In the genomic region with DNA sequence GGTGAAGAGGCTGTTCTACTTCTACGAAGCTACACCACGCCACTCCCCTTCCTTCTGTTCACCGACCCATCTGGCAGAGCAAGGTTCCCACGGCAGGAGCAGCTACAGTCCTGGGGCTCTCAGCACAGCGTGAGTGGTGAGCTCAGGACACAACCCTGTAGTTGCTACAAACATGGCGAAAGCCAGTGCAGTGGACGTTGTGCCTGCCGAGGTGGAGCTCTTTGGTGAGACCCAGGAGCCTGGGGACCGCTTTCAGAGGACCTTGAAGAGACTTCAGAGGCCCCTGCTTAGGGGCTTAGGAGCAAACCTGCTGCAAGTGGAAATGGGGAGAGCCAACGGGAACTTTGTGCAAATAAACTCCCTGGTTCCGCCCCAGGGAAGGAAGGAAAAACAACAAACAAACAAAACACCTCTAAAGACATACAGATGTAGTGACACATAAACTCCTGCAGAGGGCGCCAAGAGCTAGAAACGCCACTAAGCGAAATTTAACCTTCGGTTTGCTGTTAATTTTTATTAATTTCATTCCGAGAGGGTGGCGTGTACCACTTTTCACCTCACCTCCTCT, we compare ENCODE assay signal across 9 mouse cellular contexts. TPM values are rescaled to one million over a fixed set of nuclear protein-coding genes. Genes with fewer than 3 reads are reported as not detected.
A peak's percentile ranks its signal among the peaks of the same experiment; 100 is the strongest.
DNase-seq lines count a peak whose midpoint lies in the region; ATAC-seq and TF ChIP-seq lines count a peak whose summit lies in the region.
"Had no signal": no experiment of that assay in that cellular context is flagged by ENCODE, and none has a peak within 500 bp of the region (broad histone marks: within the 10 kb centered on the region; RNA-seq: fewer than 3 reads in every experiment).

No protein-coding gene starts in this region.

- ATAC-seq in G1E (ENCODE audit: extremely low read depth, insufficient number of reproducible peaks, low FRiP score, poor library complexity, severe bottlenecking) = no peak
- no peak for ATAC-seq in embryonic facial prominence, embryonic 11.5 days (replicated peaks; ENCODE audit: insufficient number of reproducible peaks, low FRiP score, low TSS enrichment, low read depth)
- peak; percentile 48; the same call in 1 of the 2 replicates for ATAC-seq in hindbrain, embryonic 14.5 days (ENCODE audit: low FRiP score)
- peak; percentile 30 for ATAC-seq in liver, embryonic 13.5 days (ENCODE audit: low read depth)
- ATAC-seq in neural tube, embryonic 11.5 days (ENCODE audit: insufficient read depth, low FRiP score, low TSS enrichment) = no peak

- no peak overlapping the region for H3K27ac ChIP-seq in embryonic facial prominence, embryonic 11.5 days (replicated peaks; ENCODE audit: low read depth, low read length)
- H3K27ac ChIP-seq in hindbrain, embryonic 14.5 days = no peak overlapping the region
- peak overlapping the region; percentile 99 for H3K27ac ChIP-seq in liver, embryonic 13.5 days
- no peak overlapping the region for H3K27ac ChIP-seq in neural tube, embryonic 11.5 days (ENCODE audit: low read depth, low read length)

- H3K4me1 ChIP-seq in G1E (ENCODE audit: insufficient read depth, low read depth, low read length) = peaks cover 24% of the 10 kb centered on the region
- no peaks in the 10 kb centered on the region for H3K4me1 ChIP-seq in embryonic facial prominence, embryonic 11.5 days (ENCODE audit: control insufficient read depth, insufficient read depth, low read length)
- no peaks in the 10 kb centered on the region for H3K4me1 ChIP-seq in hindbrain, embryonic 14.5 days (replicated peaks; ENCODE audit: control insufficient read depth, insufficient read depth, low read length)
- peaks cover 84% of the 10 kb centered on the region for H3K4me1 ChIP-seq in liver, embryonic 13.5 days (replicated peaks)
- no peaks in the 10 kb centered on the region for H3K4me1 ChIP-seq in neural tube, embryonic 11.5 days (ENCODE audit: control insufficient read depth, insufficient read depth, low read length)

- peaks cover 24% of the 10 kb centered on the region for H3K27me3 ChIP-seq in G1E (ENCODE audit: insufficient read depth, low read length)
- H3K27me3 ChIP-seq in embryonic facial prominence, embryonic 11.5 days (ENCODE audit: control insufficient read depth, insufficient read depth, low read length) = no peaks in the 10 kb centered on the region
- H3K27me3 ChIP-seq in hindbrain, embryonic 14.5 days (ENCODE audit: control insufficient read depth, insufficient read depth, low read length) = no peaks in the 10 kb centered on the region
- H3K27me3 ChIP-seq in liver, embryonic 13.5 days = no peaks in the 10 kb centered on the region
- no peaks in the 10 kb centered on the region for H3K27me3 ChIP-seq in neural tube, embryonic 11.5 days (ENCODE audit: control insufficient read depth, insufficient read depth, low read length)

- H3K4me3 ChIP-seq in G1E (ENCODE audit: low read depth, low read length) = peak overlapping the region; percentile 61; the same call in 1 of the 2 replicates
- H3K4me3 ChIP-seq in embryonic facial prominence, embryonic 11.5 days (ENCODE audit: low read depth, low read length) = peak overlapping the region; percentile 19
- H3K4me3 ChIP-seq in hindbrain, embryonic 14.5 days (replicated peaks; ENCODE audit: low read length) = peak overlapping the region; percentile 18
- H3K4me3 ChIP-seq in liver, embryonic 13.5 days (replicated peaks) = peak overlapping the region; percentile 47
- H3K4me3 ChIP-seq in neural tube, embryonic 11.5 days (ENCODE audit: low read depth, low read length) = 0 out of 2 replicates have a peak overlapping the region, but pooled peaks have one; percentile 19

- peak overlapping the region; percentile 42 for H3K4me2 ChIP-seq in embryonic facial prominence, embryonic 11.5 days (ENCODE audit: low read depth, low read length)
- H3K4me2 ChIP-seq in hindbrain, embryonic 14.5 days (replicated peaks) = peak overlapping the region; percentile 51
- H3K4me2 ChIP-seq in liver, embryonic 13.5 days = peak overlapping the region; percentile 84
- peak overlapping the region; percentile 36 for H3K4me2 ChIP-seq in neural tube, embryonic 11.5 days (ENCODE audit: low read depth)

- WGBS in embryonic facial prominence, embryonic 11.5 days = 19% methylated on average over 17 of the region's 17 CpGs
- WGBS in hindbrain, embryonic 14.5 days = 19% methylated on average over 17 of the region's 17 CpGs
- 4% methylated on average over 17 of the region's 17 CpGs for WGBS in liver, embryonic 13.5 days (ENCODE audit: insufficient replicate concordance)
- 21% methylated on average over 17 of the region's 17 CpGs for WGBS in neural tube, embryonic 11.5 days

- peak; percentile 43 to 51 for DNase-seq in B cell, adult 2 months
- no peak for DNase-seq in G1E (ENCODE audit: low spot score)
- peak; percentile 68 for DNase-seq in embryonic facial prominence, embryonic 11.5 days (ENCODE audit: low spot score)
- DNase-seq in hindbrain, embryonic 14.5 days (ENCODE audit: low spot score) = peak; percentile 76
- DNase-seq in liver, embryonic 13.5 days = peak; percentile 44
- DNase-seq in neural tube, embryonic 11.5 days (ENCODE audit: low spot score) = peak; percentile 35
- no peak for DNase-seq in layer of hippocampus, postnatal 25 days (ENCODE audit: extremely low spot score in 1 of 2, low spot score in 1 of 2)
- DNase-seq in right cerebral cortex, postnatal 14 days = no peak

- peak; percentile 50; the same call in 1 of the 2 replicates for TF ChIP-seq CTCF in G1E (IDR thresholded peaks at IDR 0.05; ENCODE audit: low read depth, low read length)

- no peaks in the 10 kb centered on the region for H3K9me3 ChIP-seq in G1E (replicated peaks)
- H3K9me3 ChIP-seq in embryonic facial prominence, embryonic 11.5 days (replicated peaks; ENCODE audit: control insufficient read depth, low read length) = no peaks in the 10 kb centered on the region
- H3K9me3 ChIP-seq in hindbrain, embryonic 14.5 days (ENCODE audit: control insufficient read depth, low read length) = no peaks in the 10 kb centered on the region
- no peaks in the 10 kb centered on the region for H3K9me3 ChIP-seq in liver, embryonic 13.5 days (replicated peaks)
- no peaks in the 10 kb centered on the region for H3K9me3 ChIP-seq in neural tube, embryonic 11.5 days (ENCODE audit: control insufficient read depth, low read length)

- H3K36me3 ChIP-seq in G1E (replicated peaks) = no peaks in the 10 kb centered on the region
- H3K36me3 ChIP-seq in embryonic facial prominence, embryonic 11.5 days (replicated peaks; ENCODE audit: control insufficient read depth, insufficient read depth, low read depth, low read length) = no peaks in the 10 kb centered on the region
- no peaks in the 10 kb centered on the region for H3K36me3 ChIP-seq in hindbrain, embryonic 14.5 days (replicated peaks; ENCODE audit: control insufficient read depth, insufficient read depth)
- no peaks in the 10 kb centered on the region for H3K36me3 ChIP-seq in liver, embryonic 13.5 days
- no peaks in the 10 kb centered on the region for H3K36me3 ChIP-seq in neural tube, embryonic 11.5 days (ENCODE audit: control insufficient read depth, insufficient read depth, low read length)

- peak overlapping the region; percentile 53 for H3K9ac ChIP-seq in embryonic facial prominence, embryonic 11.5 days (replicated peaks; ENCODE audit: low read length)
- H3K9ac ChIP-seq in hindbrain, embryonic 14.5 days = peak overlapping the region; percentile 48
- peak overlapping the region; percentile 74 for H3K9ac ChIP-seq in liver, embryonic 13.5 days
- H3K9ac ChIP-seq in neural tube, embryonic 11.5 days (ENCODE audit: low read length) = 0 out of 2 replicates have a peak overlapping the region, but pooled peaks have one; percentile 40

RNA-seq across cellular contexts. Expression of gene Btnl10, which starts 3.2 kb away (rescaled TPM):
- total RNA-seq in G1E (2014; fragmentation: Nextera tagmentation) = 17.5 TPM in 1 of 2 replicates, not detected in the other
- under 0.01 TPM in 1 of 2 replicates, not detected in the other for total RNA-seq in G1E (2017)
- polyA plus RNA-seq in G1E (2012) = not detected in 2 replicates
- 0.04 and 0.10 TPM in 2 replicates for polyA plus RNA-seq in embryonic facial prominence, embryonic 11.5 days (2014; fragmentation: Nextera tagmentation; extraction: Ambion mirVana)
- not detected in 2 replicates for polyA plus RNA-seq in hindbrain, embryonic 14.5 days (2014; fragmentation: Nextera tagmentation; extraction: Ambion mirVana)
- 11.2 and 12.5 TPM in 2 replicates for polyA plus RNA-seq in liver, embryonic 13.5 days (2015; fragmentation: Nextera tagmentation; extraction: Ambion mirVana)
- polyA plus RNA-seq in neural tube, embryonic 11.5 days (2014; fragmentation: Nextera tagmentation; extraction: Ambion mirVana) = not detected in 2 replicates
- not detected for total RNA-seq in layer of hippocampus, postnatal 25 days (2021)
- total RNA-seq: heart, adult 18-20 months had no signal

RNA-seq across cellular contexts. Expression of gene Zfp39, which starts 10.5 kb away (rescaled TPM):
- total RNA-seq in G1E (2014; fragmentation: Nextera tagmentation) (22.0 and 22.6 TPM in 2 replicates), G1E (2017) (5.5 and 7.0 TPM in 2 replicates)
- polyA plus RNA-seq in G1E (2012) = 0.80 and 0.85 TPM in 2 replicates
- polyA plus RNA-seq in embryonic facial prominence, embryonic 11.5 days (2014; fragmentation: Nextera tagmentation; extraction: Ambion mirVana) = 7.6 and 8.3 TPM in 2 replicates
- 8.7 and 9.8 TPM in 2 replicates for polyA plus RNA-seq in hindbrain, embryonic 14.5 days (2014; fragmentation: Nextera tagmentation; extraction: Ambion mirVana)
- 3.7 and 5.4 TPM in 2 replicates for polyA plus RNA-seq in liver, embryonic 13.5 days (2015; fragmentation: Nextera tagmentation; extraction: Ambion mirVana)
- polyA plus RNA-seq in neural tube, embryonic 11.5 days (2014; fragmentation: Nextera tagmentation; extraction: Ambion mirVana) = 6.1 and 7.2 TPM in 2 replicates
- total RNA-seq in layer of hippocampus, postnatal 25 days (2021) = 1 to 10 TPM; 9.2 to 9.3 TPM

RNA-seq across cellular contexts. Expression of gene Rnf187, which starts 24.2 kb away (rescaled TPM):
- total RNA-seq in G1E (2014; fragmentation: Nextera tagmentation) = 55.7 and 55.8 TPM in 2 replicates
- total RNA-seq in G1E (2017) = 72.8 and 106 TPM in 2 replicates
- 225 and 312 TPM in 2 replicates for polyA plus RNA-seq in G1E (2012)
- 315 and 331 TPM in 2 replicates for polyA plus RNA-seq in embryonic facial prominence, embryonic 11.5 days (2014; fragmentation: Nextera tagmentation; extraction: Ambion mirVana)
- 682 and 743 TPM in 2 replicates for polyA plus RNA-seq in hindbrain, embryonic 14.5 days (2014; fragmentation: Nextera tagmentation; extraction: Ambion mirVana)
- polyA plus RNA-seq in liver, embryonic 13.5 days (2015; fragmentation: Nextera tagmentation; extraction: Ambion mirVana) = 125 and 130 TPM in 2 replicates
- 460 and 493 TPM in 2 replicates for polyA plus RNA-seq in neural tube, embryonic 11.5 days (2014; fragmentation: Nextera tagmentation; extraction: Ambion mirVana)
- total RNA-seq in layer of hippocampus, postnatal 25 days (2021) = 100 to 1,000 TPM; 505 to 581 TPM

RNA-seq across cellular contexts. Expression of gene Hist3h2ba, which starts 34.2 kb away (rescaled TPM):
- 2.7 and 23.2 TPM in 2 replicates for total RNA-seq in G1E (2014; fragmentation: Nextera tagmentation)
- total RNA-seq in G1E (2017) = 6.0 and 7.1 TPM in 2 replicates
- 0.20 TPM in 1 of 2 replicates, not detected in the other for polyA plus RNA-seq in G1E (2012)
- polyA plus RNA-seq in embryonic facial prominence, embryonic 11.5 days (2014; fragmentation: Nextera tagmentation; extraction: Ambion mirVana) = 45.1 and 52.2 TPM in 2 replicates
- polyA plus RNA-seq in hindbrain, embryonic 14.5 days (2014; fragmentation: Nextera tagmentation; extraction: Ambion mirVana) = 109 and 138 TPM in 2 replicates
- polyA plus RNA-seq in liver, embryonic 13.5 days (2015; fragmentation: Nextera tagmentation; extraction: Ambion mirVana) = 5.5 and 6.3 TPM in 2 replicates
- polyA plus RNA-seq in neural tube, embryonic 11.5 days (2014; fragmentation: Nextera tagmentation; extraction: Ambion mirVana) = 75.5 and 84.8 TPM in 2 replicates
- 100 to 1,000 TPM in 1 of 2 experiments, 10 to 100 TPM in 1; 99.0 to 107 TPM for total RNA-seq in layer of hippocampus, postnatal 25 days (2021)

RNA-seq across cellular contexts. Expression of gene Hist3h2a, which starts 39.9 kb away (rescaled TPM):
- total RNA-seq in G1E (2014; fragmentation: Nextera tagmentation) (93.3 and 107 TPM in 2 replicates), G1E (2017) (108 and 128 TPM in 2 replicates)
- 6.2 and 13.5 TPM in 2 replicates for polyA plus RNA-seq in G1E (2012)
- polyA plus RNA-seq in embryonic facial prominence, embryonic 11.5 days (2014; fragmentation: Nextera tagmentation; extraction: Ambion mirVana) = 33.0 and 35.0 TPM in 2 replicates
- 86.9 and 94.9 TPM in 2 replicates for polyA plus RNA-seq in hindbrain, embryonic 14.5 days (2014; fragmentation: Nextera tagmentation; extraction: Ambion mirVana)
- polyA plus RNA-seq in liver, embryonic 13.5 days (2015; fragmentation: Nextera tagmentation; extraction: Ambion mirVana) = 12.3 and 13.7 TPM in 2 replicates
- 56.3 and 61.4 TPM in 2 replicates for polyA plus RNA-seq in neural tube, embryonic 11.5 days (2014; fragmentation: Nextera tagmentation; extraction: Ambion mirVana)
- total RNA-seq in layer of hippocampus, postnatal 25 days (2021) = 10 to 100 TPM; 66.0 to 73.9 TPM

Comparison
In these comparisons a context has a peak if more than half of its experiments do, and no peak if none do; other contexts are left out.
1. DNase-seq: peak in B cell, adult 2 months (2 of 2), embryonic facial prominence, embryonic 11.5 days (single experiment), hindbrain, embryonic 14.5 days (single experiment), liver, embryonic 13.5 days (single experiment) and neural tube, embryonic 11.5 days (single experiment); none in G1E (single experiment), layer of hippocampus, postnatal 25 days (0 of 2) and right cerebral cortex, postnatal 14 days (single experiment).
2. ATAC-seq: peak in hindbrain, embryonic 14.5 days (single experiment) and liver, embryonic 13.5 days (single experiment); none in G1E (single experiment), embryonic facial prominence, embryonic 11.5 days (single experiment) and neural tube, embryonic 11.5 days (single experiment).
3. RNA of gene Btnl10, which starts 3.2 kb away (polyA plus RNA-seq): 11.2 to 12.5 TPM in liver, embryonic 13.5 days; not detected in neural tube, embryonic 11.5 days, 0.04 to 0.10 TPM in embryonic facial prominence, embryonic 11.5 days, not detected in G1E and not detected in hindbrain, embryonic 14.5 days; every median in the first group is over 10 times any median in the second.
4. Peak in every context shown above with its lines, with median percentiles within 50 percentile points of each other: H3K4me3 ChIP-seq, H3K4me2 ChIP-seq and H3K9ac ChIP-seq.